8 mouse cellular contexts compared by ENCODE assay signal in the genomic region with DNA sequence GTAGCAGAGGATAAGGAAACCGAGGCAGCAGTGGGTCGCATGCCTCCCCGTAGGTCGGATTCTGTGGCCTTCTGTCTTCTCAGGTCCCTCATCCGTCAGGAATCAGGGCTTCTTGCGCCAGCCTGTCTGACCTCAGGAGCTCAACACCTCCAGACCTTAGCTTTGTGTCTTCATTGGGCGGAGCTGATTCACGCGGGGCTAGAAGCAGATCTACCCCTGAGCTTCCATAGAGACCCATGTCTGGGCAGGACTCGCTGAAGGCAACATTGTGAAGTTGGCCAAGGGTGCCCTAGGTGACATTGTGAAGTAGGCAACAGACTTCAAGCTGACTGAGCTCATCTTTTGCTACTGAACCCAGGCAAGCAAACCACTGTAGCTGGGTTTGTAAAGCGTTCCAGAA. TPM values are rescaled to one million over a fixed set of nuclear protein-coding genes. Genes with fewer than 3 reads are reported as not detected.
DNase-seq lines count a peak whose midpoint lies in the region; ATAC-seq and TF ChIP-seq lines count a peak whose summit lies in the region.

No protein-coding gene starts in this region.

- TF ChIP-seq CTCF in bone marrow, adult 2 months (IDR thresholded peaks at IDR 0.05; ENCODE audit: control insufficient read depth, insufficient read depth, low read length) = no peak
- no peak for TF ChIP-seq CTCF in liver, postnatal 0 days (IDR thresholded peaks at IDR 0.05; ENCODE audit: low read depth)

- H3K9me3 ChIP-seq in hindbrain, embryonic 10.5 days = no peaks in the 10 kb centered on the region
- H3K9me3 ChIP-seq in hindbrain, embryonic 16.5 days (ENCODE audit: control insufficient read depth, low read length) = no peaks in the 10 kb centered on the region
- no peaks in the 10 kb centered on the region for H3K9me3 ChIP-seq in hindbrain, embryonic 11.5 days (ENCODE audit: control insufficient read depth, low read length)
- H3K9me3 ChIP-seq in liver, postnatal 0 days (ENCODE audit: low read length) = no peaks in the 10 kb centered on the region

- H3K4me1 ChIP-seq in hindbrain, embryonic 10.5 days (replicated peaks) = peaks cover 13% of the 10 kb centered on the region
- peaks cover 5% of the 10 kb centered on the region for H3K4me1 ChIP-seq in hindbrain, embryonic 16.5 days (ENCODE audit: control insufficient read depth, insufficient read depth, low read depth, low read length)
- H3K4me1 ChIP-seq in bone marrow, adult 2 months (ENCODE audit: control insufficient read depth, insufficient read depth, low read length) = peaks cover 7% of the 10 kb centered on the region
- H3K4me1 ChIP-seq in hindbrain, embryonic 11.5 days (replicated peaks; ENCODE audit: control insufficient read depth, insufficient read depth, low read length) = peaks cover 6% of the 10 kb centered on the region
- H3K4me1 ChIP-seq in liver, postnatal 0 days (ENCODE audit: insufficient read depth) = peaks cover 9% of the 10 kb centered on the region

- peaks cover 44% of the 10 kb centered on the region for H3K27me3 ChIP-seq in hindbrain, embryonic 10.5 days (ENCODE audit: insufficient read depth, poor library complexity, severe bottlenecking)
- H3K27me3 ChIP-seq in hindbrain, embryonic 16.5 days (replicated peaks; ENCODE audit: control insufficient read depth, insufficient read depth, low read length) = peaks cover 15% of the 10 kb centered on the region
- H3K27me3 ChIP-seq in hindbrain, embryonic 11.5 days (ENCODE audit: control insufficient read depth, insufficient read depth, low read length) = peaks cover 15% of the 10 kb centered on the region
- H3K27me3 ChIP-seq in liver, postnatal 0 days (ENCODE audit: insufficient read depth, low read length) = peaks cover 11% of the 10 kb centered on the region

- H3K36me3 ChIP-seq in hindbrain, embryonic 10.5 days = no peaks in the 10 kb centered on the region
- H3K36me3 ChIP-seq in hindbrain, embryonic 16.5 days (ENCODE audit: control insufficient read depth, insufficient read depth, low read length) = no peaks in the 10 kb centered on the region
- no peaks in the 10 kb centered on the region for H3K36me3 ChIP-seq in hindbrain, embryonic 11.5 days (ENCODE audit: control insufficient read depth, insufficient read depth, low read length)
- no peaks in the 10 kb centered on the region for H3K36me3 ChIP-seq in liver, postnatal 0 days (replicated peaks; ENCODE audit: insufficient read depth, low read length)

- no peak overlapping the region; the same call in 1 of the 2 replicates for H3K27ac ChIP-seq in hindbrain, embryonic 10.5 days
- no peak overlapping the region for H3K27ac ChIP-seq in hindbrain, embryonic 16.5 days (ENCODE audit: low read depth, low read length)
- H3K27ac ChIP-seq in bone marrow, adult 2 months (ENCODE audit: control insufficient read depth, insufficient read depth, low read depth, low read length, poor library complexity) = peak overlapping the region; percentile 94
- no peak overlapping the region for H3K27ac ChIP-seq in hindbrain, embryonic 11.5 days (ENCODE audit: low read depth, low read length)
- peak overlapping the region; percentile 78 for H3K27ac ChIP-seq in liver, postnatal 0 days (ENCODE audit: low read depth)

- DNase-seq in hindbrain, embryonic 10.5 days (ENCODE audit: low spot score) = no peak
- DNase-seq in hindbrain, embryonic 11.5 days (ENCODE audit: low spot score) = no peak
- DNase-seq in liver, postnatal 0 days = no peak
- DNase-seq in left cerebral cortex, adult 9 months (ENCODE audit: low spot score in 2 of 2) = no peak
- DNase-seq in cerebellum, adult 11-12 months = no peak

- peak overlapping the region; percentile 54 for H3K4me3 ChIP-seq in hindbrain, embryonic 10.5 days
- H3K4me3 ChIP-seq in hindbrain, embryonic 16.5 days (ENCODE audit: low read length) = no peak overlapping the region
- peak overlapping the region; percentile 77 for H3K4me3 ChIP-seq in bone marrow, adult 2 months (replicated peaks; ENCODE audit: control insufficient read depth, low read depth, low read length)
- peak overlapping the region; percentile 28 for H3K4me3 ChIP-seq in hindbrain, embryonic 11.5 days (ENCODE audit: low read depth, low read length)
- H3K4me3 ChIP-seq in liver, postnatal 0 days (ENCODE audit: low read depth, low read length) = peak overlapping the region; percentile 57

- 17% methylated on average over 11 of the region's 11 CpGs for WGBS in hindbrain, embryonic 10.5 days
- WGBS in hindbrain, embryonic 16.5 days = 23% methylated on average over 11 of the region's 11 CpGs
- WGBS in bone marrow, adult 2 months = 50% methylated on average over 11 of the region's 11 CpGs
- WGBS in hindbrain, embryonic 11.5 days = 18% methylated on average over 11 of the region's 11 CpGs
- 31% methylated on average over 11 of the region's 11 CpGs for WGBS in liver, postnatal 0 days (ENCODE audit: insufficient replicate concordance)

- no peak for ATAC-seq in hindbrain, embryonic 16.5 days
- 0 out of 2 replicates have a peak, but pooled peaks have one; percentile 12 for ATAC-seq in hindbrain, embryonic 11.5 days (ENCODE audit: low FRiP score)
- ATAC-seq in liver, postnatal 0 days = no peak
- ATAC-seq in frontal cortex, adult (ENCODE audit: low TSS enrichment) = no peak

- no peak overlapping the region; the same call in 1 of the 2 replicates for H3K4me2 ChIP-seq in hindbrain, embryonic 16.5 days (ENCODE audit: low read length)
- no peak overlapping the region for H3K4me2 ChIP-seq in hindbrain, embryonic 11.5 days (replicated peaks; ENCODE audit: low read depth, low read length)
- peak overlapping the region; percentile 73 for H3K4me2 ChIP-seq in liver, postnatal 0 days (ENCODE audit: low read depth, low read length)

- H3K9ac ChIP-seq in hindbrain, embryonic 16.5 days (ENCODE audit: low read depth, low read length) = no peak overlapping the region
- H3K9ac ChIP-seq in hindbrain, embryonic 11.5 days (ENCODE audit: low read depth, low read length) = no peak overlapping the region
- H3K9ac ChIP-seq in liver, postnatal 0 days (replicated peaks) = peak overlapping the region; percentile 68

- TF ChIP-seq POLR2A in bone marrow, adult 2 months (IDR thresholded peaks at IDR 0.05; ENCODE audit: borderline replicate concordance, control insufficient read depth, low read depth, low read length) = no peak

- no peak for TF ChIP-seq EP300 in liver, postnatal 0 days (IDR thresholded peaks at IDR 0.05; ENCODE audit: low read depth)

RNA-seq across cellular contexts. Expression of a gene that starts 0.3 kb away (rescaled TPM):
- polyA plus RNA-seq in hindbrain, embryonic 10.5 days (2016; fragmentation: Nextera tagmentation; extraction: Ambion mirVana) = 1.8 TPM in 2 replicates
- 1.9 and 2.0 TPM in 2 replicates for polyA plus RNA-seq in hindbrain, embryonic 16.5 days (2015; fragmentation: Nextera tagmentation; extraction: Ambion mirVana)
- polyA plus RNA-seq in bone marrow, adult 2 months (2011; ENCODE audit: insufficient read depth, insufficient read length, low replicate concordance, missing spikeins) = 21.1 and 70.1 TPM in 2 replicates
- 2.2 and 2.6 TPM in 2 replicates for polyA plus RNA-seq in hindbrain, embryonic 11.5 days (2014; fragmentation: Nextera tagmentation; extraction: Ambion mirVana)
- 30.7 and 31.3 TPM in 2 replicates for polyA plus RNA-seq in liver, postnatal 0 days (2015; fragmentation: Nextera tagmentation; extraction: Ambion mirVana)

Comparison
In these comparisons a context has a peak if more than half of its experiments do, and no peak if none do; other contexts are left out.
1. H3K27ac ChIP-seq: peak in bone marrow, adult 2 months (single experiment) and liver, postnatal 0 days (single experiment); none in hindbrain, embryonic 10.5 days (single experiment), hindbrain, embryonic 16.5 days (single experiment) and hindbrain, embryonic 11.5 days (single experiment).